Mouse (Mus musculus) heart, adult 2 months (tissue): ENCODE results near the gene Ppp4c. TPM values are rescaled to one million over a fixed set of nuclear protein-coding genes. Genes with fewer than 3 reads are reported as not detected.
A peak's percentile ranks its signal among the peaks of the same experiment; 100 is the strongest.

Experiments used
- DNase-seq, 2 experiments: peaks; one replicate each; pipeline ENCODE4 v3.0.0; 2021
- H3K27ac ChIP-seq: fragments of 200-600 bp; 2 replicates; pipeline ENCODE4 v1.8.1; 2022
- H3K27me3 ChIP-seq: fragments of 200-500 bp; 2 replicates; pipeline ENCODE4 v1.6.1; 2012; ENCODE audit warnings: mild to moderate bottlenecking, low read length, inconsistent platforms, mixed read lengths; ENCODE audit not compliant: control insufficient read depth, insufficient read depth
- H3K36me3 ChIP-seq: fragments of 200-500 bp; 2 replicates; pipeline ENCODE4 v1.6.1; 2012; ENCODE audit warnings: low read length, inconsistent platforms; ENCODE audit not compliant: control insufficient read depth, insufficient read depth
- H3K4me1 ChIP-seq: fragments of 200-500 bp; 2 replicates; pipeline ENCODE4 v1.6.1; 2011; ENCODE audit warnings: low read length; ENCODE audit not compliant: control insufficient read depth, insufficient read depth
- H3K4me3 ChIP-seq: fragments of 200-600 bp; 2 replicates; pipeline ENCODE4 v1.8.1; 2022
- H3K79me2 ChIP-seq: fragments of 200-500 bp; replicated peaks from 2 replicates; pipeline ENCODE4 v1.6.1; 2012; ENCODE audit warnings: mild to moderate bottlenecking, inconsistent platforms, low read length, moderate library complexity, mixed read lengths; ENCODE audit not compliant: control insufficient read depth, insufficient read depth
- H3K9ac ChIP-seq: fragments of 200-500 bp; 2 replicates; pipeline ENCODE4 v1.6.1; 2012; ENCODE audit warnings: low read depth, mild to moderate bottlenecking, control low read depth, inconsistent platforms, low read length, mixed read lengths
- CTCF ChIP-seq: fragments of 200-600 bp; IDR thresholded peaks from 2 replicates; pipeline ENCODE4 v1.8.1; 2022; ENCODE audit warnings: antibody characterized with exemption, mild to moderate bottlenecking, moderate library complexity
- EP300 ChIP-seq: fragments of 200-500 bp; IDR thresholded peaks from 2 replicates; pipeline ENCODE4 v1.6.1; 2011; ENCODE audit warnings: low read depth, low read length, control low read depth; ENCODE audit not compliant: insufficient read depth
- POLR2A ChIP-seq: fragments of 200-500 bp; IDR thresholded peaks from 2 replicates; pipeline ENCODE4 v1.6.1; 2011; ENCODE audit warnings: mild to moderate bottlenecking, low read depth, low read length, control low read depth; ENCODE audit not compliant: insufficient read depth
- WGBS: fragments of 180-500 bp; shearing (Covaris S2); methylation state at CpG from one replicate; pipeline ENCODE4 v1.1.7; 2018; 5-methylcytosine and 5-hydroxymethylcytosine counted together
- intact Hi-C: fragments of 180-260 bp; cut with DNase I; formaldehyde crosslinking; loops from one replicate; pipeline ENCODE4 v1.15.1; 2025
- polyA plus RNA-seq: library from polyadenylated mRNA; depleted of rRNA; stranded (reverse); fragments of >200 nt; gene quantifications from 2 replicates; pipeline ENCODE4 v1.2.3, GENCODE M21; 2012
- total RNA-seq, 2 experiments: library from RNA; stranded (reverse); gene quantifications; 2 replicates each; pipeline ENCODE4 v1.2.3; 2021

Ppp4c gene
- total and polyA plus RNA-seq, 3 experiments = 31.8 to 65.6 (median 31.9) TPM

- DNase-seq = peak in 1 of 2 experiments; percentile 64
- intact Hi-C loops = loop anchor here (1.0 to 2.0 kb wide), 3 partner anchors 17 to 267 kb away; partner anchors contain the start of genes Maz and Ypel3
- H3K27ac ChIP-seq = peak overlapping the region; percentile 94
Observed at GRCm38 (mm10) chr7:126759672-126760390, 32.5 kb downstream of the Ppp4c start.

GRCm38 (mm10) chr7:126759050-126759671, 33.1 kb downstream of the Ppp4c start, which contains the start of gene Mapk3:
TSS of gene Mapk3 (plus strand) at chr7:126759601.
- peak; percentile 90 to 94 for DNase-seq
- peaks cover 11% of the 10 kb centered on the region for H3K4me1 ChIP-seq
- no peak for TF ChIP-seq POLR2A
- 0 out of 2 replicates have a peak, but pooled peaks have one; percentile 35 for TF ChIP-seq EP300
- TF ChIP-seq CTCF = peak; percentile 82
- H3K27me3 ChIP-seq = no peaks in the 10 kb centered on the region
- intact Hi-C loops = loop anchor here (1.0 kb wide), 1 partner anchor 268 kb away; the partner anchor contains the start of gene Maz
- peak within 1 kb of the TSS; percentile 94 for H3K27ac ChIP-seq
- peak within 1 kb of the TSS; percentile 96 for H3K9ac ChIP-seq
- peaks cover 6% of the 10 kb centered on the region; the same call in 1 of the 2 replicates for H3K36me3 ChIP-seq
- WGBS = 2% methylated on average over 30 of the region's 38 CpGs
- peak within 1 kb of the TSS; percentile 81 for H3K4me3 ChIP-seq
- no peaks in the 10 kb centered on the region; the same call in 1 of the 2 replicates for H3K79me2 ChIP-seq

More at GRCm38 (mm10) chr7:126759672-126760390, 32.5 kb downstream of the Ppp4c start:
- Histone ChIP-seq H3K27me3 (no peaks in the 10 kb centered on the region), H3K79me2 (no peaks in the 10 kb centered on the region; the same call in 1 of the 2 replicates), H3K36me3 (peaks cover 6% of the 10 kb centered on the region; the same call in 1 of the 2 replicates), H3K9ac (peak overlapping the region; percentile 96), H3K4me1 (peaks cover 11% of the 10 kb centered on the region), H3K4me3 (peak overlapping the region; percentile 81)
- TF ChIP-seq CTCF = no peak
- TF ChIP-seq POLR2A = no peak
- no peak for TF ChIP-seq EP300
- WGBS = 2% methylated on average over 22 of the region's 24 CpGs

GRCm38 (mm10) chr7:126758539-126758938, 33.8 kb downstream of the Ppp4c start:
- H3K27ac ChIP-seq = no peak overlapping the region

GRCm38 (mm10) chr7:126754866-126755265, 37.4 kb downstream of the Ppp4c start:
- Histone ChIP-seq H3K27me3 (no peaks in the 10 kb centered on the region), H3K27ac (peak overlapping the region; percentile 69), H3K36me3 (no peaks in the 10 kb centered on the region), H3K79me2 (no peaks in the 10 kb centered on the region; the same call in 1 of the 2 replicates), H3K4me3 (no peak overlapping the region), H3K9ac (peak overlapping the region; percentile 72), H3K4me1 (peaks cover 3% of the 10 kb centered on the region; the same call in 1 of the 2 replicates)
- intact Hi-C loops = loop anchor here (2.0 kb wide), 1 partner anchor 350 kb away; no protein-coding TSS in a partner anchor
- DNase-seq = peak; percentile 80 to 82
- peak; percentile 78; the same call in 1 of the 2 replicates for TF ChIP-seq EP300
- no peak for TF ChIP-seq POLR2A
- no peak; the same call in 1 of the 2 replicates for TF ChIP-seq CTCF
- WGBS = under 1% methylated on average over 9 of the region's 9 CpGs

More at GRCm38 (mm10) chr7:126758539-126758938, 33.8 kb downstream of the Ppp4c start:
- Histone ChIP-seq H3K27me3 (no peaks in the 10 kb centered on the region), H3K4me3 (no peak overlapping the region), H3K9ac (no peak overlapping the region), H3K79me2 (no peaks in the 10 kb centered on the region; the same call in 1 of the 2 replicates), H3K4me1 (peaks cover 11% of the 10 kb centered on the region), H3K36me3 (peaks cover 6% of the 10 kb centered on the region; the same call in 1 of the 2 replicates)
- TF ChIP-seq POLR2A (no peak), EP300 (no peak), CTCF (no peak)
- WGBS = 80% methylated on average over 7 of the region's 7 CpGs
- no peak for DNase-seq
- intact Hi-C loops = no loop called here

GRCm38 (mm10) chr7:126749582-126750343, 42.5 kb downstream of the Ppp4c start:
- Histone ChIP-seq H3K4me3 (no peak overlapping the region), H3K27ac (no peak overlapping the region), H3K36me3 (no peaks in the 10 kb centered on the region), H3K79me2 (no peaks in the 10 kb centered on the region), H3K4me1 (peaks cover 1% of the 10 kb centered on the region; the same call in 1 of the 2 replicates), H3K27me3 (no peaks in the 10 kb centered on the region), H3K9ac (no peak overlapping the region)
- intact Hi-C loops = no loop called here
- TF ChIP-seq EP300 = no peak
- TF ChIP-seq CTCF = no peak
- no peak for TF ChIP-seq POLR2A
- DNase-seq = no peak
- WGBS = 83% methylated on average over 17 of the region's 17 CpGs
